Mouse (Mus musculus) cortical plate, adult 2 months (tissue): ENCODE measurements around the gene Dusp23.

ENCODE experiments used
- CTCF ChIP-seq: fragments of 200-500 bp; IDR thresholded peaks from 2 replicates; pipeline ENCODE4 v1.5.1; 2011; ENCODE audit warnings: mild to moderate bottlenecking, control low read depth, low read length; ENCODE audit not compliant: insufficient read depth; ENCODE audit errors: extremely low read depth
- POLR2A ChIP-seq: fragments of 200-500 bp; IDR thresholded peaks from 2 replicates; pipeline ENCODE4 v1.6.1; 2011; ENCODE audit warnings: mild to moderate bottlenecking, low read length, control low read depth; ENCODE audit not compliant: insufficient read depth; ENCODE audit errors: extremely low read depth

DNA sequence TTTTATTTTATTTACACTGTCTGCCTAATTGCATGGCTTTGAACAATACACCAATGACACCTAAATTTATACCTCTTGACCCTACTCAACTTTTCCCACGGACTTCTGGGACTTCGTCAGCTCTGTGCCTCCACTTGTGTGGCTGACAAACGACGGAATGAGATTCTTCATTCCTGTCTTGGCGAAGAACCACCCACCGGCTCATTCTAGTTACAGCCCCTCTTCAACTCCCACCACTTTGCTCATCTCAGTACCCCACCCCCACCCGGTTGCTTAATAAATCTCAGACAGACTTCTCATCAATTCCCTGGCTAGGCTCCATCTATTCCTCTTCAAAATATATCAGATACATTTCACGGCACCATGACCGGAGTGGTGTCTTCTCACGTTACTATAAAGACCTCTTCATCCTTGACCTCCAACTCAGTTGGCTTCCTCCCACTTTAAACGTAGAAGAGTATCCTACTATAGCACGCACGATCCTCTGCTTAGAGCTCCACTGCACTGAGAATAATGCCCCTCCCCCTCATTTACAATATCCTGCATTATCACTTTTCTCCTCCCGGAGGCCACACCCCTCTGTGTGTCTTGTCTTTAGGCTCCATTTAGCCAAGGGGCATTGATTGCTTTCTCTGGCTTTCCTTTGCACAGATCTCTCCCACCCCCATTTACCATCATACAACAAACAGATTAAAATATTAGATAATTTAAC, 15.2 kb downstream of the Dusp23 start:
- TF ChIP-seq CTCF, result no peak
- TF ChIP-seq POLR2A, result no peak
